Mouse (Mus musculus): Measurements from ENCODE around the gene Slc5a5.

The Slc5a5 gene

DNA sequence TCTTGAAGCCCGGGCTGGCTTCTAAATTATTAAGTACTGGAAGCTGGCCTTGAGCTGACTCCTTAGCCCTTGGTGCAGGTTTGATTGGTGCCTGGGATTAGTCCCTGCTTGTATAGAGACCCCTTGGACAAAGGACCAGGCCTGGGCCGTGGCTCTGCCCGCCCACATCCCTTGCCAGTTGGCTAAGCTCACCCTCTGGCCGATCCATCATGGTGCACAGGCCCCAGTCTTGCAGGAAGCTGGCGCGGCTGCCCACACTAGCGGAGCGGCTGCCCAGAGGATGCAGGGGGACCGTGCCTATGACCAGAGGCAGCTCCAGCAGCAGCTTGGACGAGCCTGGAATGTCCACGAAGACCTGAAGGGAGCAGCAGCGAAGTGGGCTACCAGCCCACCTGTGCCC is 55.9 kb downstream of the Slc5a5 start:
- DNase-seq (ENCODE audit: low read depth, low spot score) = no peak

GRCm38 (mm10) chr8:70834071-70834470 is 58.5 kb downstream of the Slc5a5 start:
- no peak for DNase-seq (ENCODE audit: low read depth, low spot score)

- DNase-seq (ENCODE audit: low read depth, low spot score) = no peak
Measured at GRCm38 (mm10) chr8:70833520-70833919, 59.0 kb downstream of the Slc5a5 start.

DNA sequence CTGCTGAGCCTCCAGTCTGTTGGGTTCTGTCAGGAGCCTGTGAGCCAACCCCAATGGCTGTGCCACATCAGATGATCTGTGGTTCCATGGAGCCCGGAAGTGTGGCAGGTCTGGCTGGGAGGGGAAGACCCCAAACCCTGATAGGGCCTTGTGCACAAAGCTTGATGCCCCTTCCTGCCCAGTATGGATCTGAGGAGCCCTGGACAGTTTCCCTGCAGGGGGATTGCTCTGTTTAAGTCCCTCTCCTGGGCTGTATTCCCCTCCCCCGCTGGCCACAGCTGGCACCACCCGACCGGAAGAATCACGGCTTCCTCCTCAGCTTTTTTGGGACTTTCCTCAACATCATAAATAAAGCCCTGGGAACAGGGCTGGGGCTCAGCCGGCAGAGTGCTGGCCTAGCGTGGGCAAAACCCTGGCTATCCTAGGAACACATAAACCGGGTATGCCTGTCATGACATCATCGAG is 59.5 kb downstream of the Slc5a5 start:
- DNase-seq (ENCODE audit: low read depth, low spot score) = no peak
